Mouse (Mus musculus): Measurements from ENCODE around the gene Zdhhc17. TPM values are rescaled to one million over a fixed set of nuclear protein-coding genes. Genes with fewer than 3 reads are reported as not detected.

The Zdhhc17 gene
- polyA plus RNA-seq, 1 experiment from 2014 or later = 16.8 TPM

GRCm38 (mm10) chr10:110935669-110936068 lies 74.3 kb downstream of the Zdhhc17 start:
- ATAC-seq (no peak), DNase-seq (ENCODE audit: low spot score) (no peak)
- Histone ChIP-seq H3K27me3 (replicated peaks; ENCODE audit: insufficient read depth, low read length) (no peaks in the 10 kb centered on the region), H3K9ac (replicated peaks; ENCODE audit: low read depth) (no peak overlapping the region), H3K36me3 (ENCODE audit: insufficient read depth, low read length) (no peaks in the 10 kb centered on the region), H3K4me3 (ENCODE audit: low read depth, low read length) (no peak overlapping the region), H3K27ac (ENCODE audit: low read length) (no peak overlapping the region), H3K4me2 (replicated peaks; ENCODE audit: low read depth, low read length) (no peak overlapping the region), H3K4me1 (ENCODE audit: insufficient read depth, low read depth, low read length) (no peaks in the 10 kb centered on the region; the same call in 1 of the 2 replicates), H3K9me3 (ENCODE audit: low read length) (no peaks in the 10 kb centered on the region)
- TF ChIP-seq CTCF (IDR thresholded peaks at IDR 0.05) = peak; percentile 51
- no peak for TF ChIP-seq EP300 (IDR thresholded peaks at IDR 0.05)
- 58% methylated on average over 7 of the region's 7 CpGs for whole genome bisulfite sequencing

DNA sequence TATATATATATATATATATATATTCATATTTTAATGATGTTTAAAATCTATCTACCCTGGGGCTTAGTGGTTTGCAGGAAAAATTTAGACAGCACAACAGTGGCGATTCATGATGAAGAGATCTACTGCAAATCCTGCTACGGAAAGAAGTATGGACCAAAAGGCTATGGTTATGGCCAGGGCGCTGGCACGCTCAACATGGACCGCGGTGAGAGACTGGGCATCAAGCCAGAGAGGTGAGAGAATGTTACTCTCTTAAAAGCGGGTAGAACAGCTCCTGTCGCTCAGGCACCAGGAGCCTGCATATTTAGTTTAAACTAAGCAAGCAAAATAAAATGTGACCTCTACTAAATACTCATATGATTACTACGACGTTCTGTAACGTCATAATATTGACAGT lies 74.9 kb downstream of the Zdhhc17 start:
- H3K4me2 ChIP-seq (replicated peaks; ENCODE audit: low read depth, low read length) = no peak overlapping the region
- H3K36me3 ChIP-seq (ENCODE audit: insufficient read depth, low read length) = no peaks in the 10 kb centered on the region
- H3K9ac ChIP-seq (replicated peaks; ENCODE audit: low read depth) = no peak overlapping the region
- no peaks in the 10 kb centered on the region for H3K9me3 ChIP-seq (ENCODE audit: low read length)
- no peak for TF ChIP-seq EP300 (IDR thresholded peaks at IDR 0.05)
- no peak for TF ChIP-seq CTCF (IDR thresholded peaks at IDR 0.05)
- H3K4me3 ChIP-seq (ENCODE audit: low read depth, low read length) = no peak overlapping the region
- no peak overlapping the region for H3K27ac ChIP-seq (ENCODE audit: low read length)
- ATAC-seq = no peak
- no peaks in the 10 kb centered on the region; the same call in 1 of the 2 replicates for H3K4me1 ChIP-seq (ENCODE audit: insufficient read depth, low read depth, low read length)
- DNase-seq (ENCODE audit: low spot score) = no peak
- 65% methylated on average over 11 of the region's 11 CpGs for WGBS
- H3K27me3 ChIP-seq (replicated peaks; ENCODE audit: insufficient read depth, low read length) = no peaks in the 10 kb centered on the region

GRCm38 (mm10) chr10:110933584-110933983 lies 76.4 kb downstream of the Zdhhc17 start:
- Histone ChIP-seq H3K27ac (ENCODE audit: low read length) (no peak overlapping the region), H3K9ac (replicated peaks; ENCODE audit: low read depth) (no peak overlapping the region), H3K4me2 (replicated peaks; ENCODE audit: low read depth, low read length) (no peak overlapping the region), H3K4me3 (ENCODE audit: low read depth, low read length) (no peak overlapping the region), H3K4me1 (ENCODE audit: insufficient read depth, low read depth, low read length) (no peaks in the 10 kb centered on the region; the same call in 1 of the 2 replicates), H3K9me3 (ENCODE audit: low read length) (no peaks in the 10 kb centered on the region), H3K36me3 (ENCODE audit: insufficient read depth, low read length) (no peaks in the 10 kb centered on the region), H3K27me3 (replicated peaks; ENCODE audit: insufficient read depth, low read length) (no peaks in the 10 kb centered on the region)
- no peak for TF ChIP-seq CTCF (IDR thresholded peaks at IDR 0.05)
- TF ChIP-seq EP300 (IDR thresholded peaks at IDR 0.05) = no peak
- WGBS = 85% methylated on average over 5 of the region's 5 CpGs
- DNase-seq (ENCODE audit: low spot score) = no peak
- ATAC-seq = no peak

DNA sequence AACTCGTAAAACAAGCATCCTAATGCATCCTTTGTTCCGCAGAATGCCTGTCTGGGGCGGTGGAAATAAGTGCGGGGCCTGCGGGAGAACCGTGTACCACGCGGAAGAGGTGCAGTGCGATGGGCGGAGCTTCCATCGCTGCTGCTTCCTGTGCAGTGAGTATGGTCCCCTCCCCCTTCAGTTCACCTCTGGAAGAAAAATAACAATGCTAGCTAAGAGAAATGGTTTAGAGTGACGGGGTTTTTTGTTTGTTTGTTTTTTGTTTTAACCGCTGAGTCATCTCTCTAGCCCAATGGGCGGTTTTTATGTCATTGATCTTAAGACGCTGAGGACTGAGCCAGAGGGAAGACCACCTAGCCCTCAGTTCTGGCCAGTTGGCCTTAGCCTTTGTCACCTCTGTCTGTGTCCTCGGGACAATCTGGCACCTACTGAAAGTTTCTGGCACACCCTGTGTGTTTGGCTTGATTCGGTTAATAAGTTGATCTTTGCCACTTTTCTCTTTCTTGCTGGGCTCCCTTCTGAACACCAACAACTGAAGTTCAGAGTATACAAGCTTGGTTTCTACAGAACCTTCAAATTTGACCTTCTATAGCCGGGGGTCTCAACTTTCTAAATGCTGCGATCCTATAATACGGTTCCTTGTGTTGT lies 77.9 kb downstream of the Zdhhc17 start:
- DNase-seq (ENCODE audit: low spot score) (peak; percentile 46), ATAC-seq (peak; percentile 37; the same call in 1 of the 2 replicates)
- H3K27me3 ChIP-seq (replicated peaks; ENCODE audit: insufficient read depth, low read length) = no peaks in the 10 kb centered on the region
- H3K9ac ChIP-seq (replicated peaks; ENCODE audit: low read depth) = no peak overlapping the region
- no peak for TF ChIP-seq EP300 (IDR thresholded peaks at IDR 0.05)
- TF ChIP-seq CTCF (IDR thresholded peaks at IDR 0.05) = no peak
- H3K9me3 ChIP-seq (ENCODE audit: low read length) = no peaks in the 10 kb centered on the region
- H3K27ac ChIP-seq (ENCODE audit: low read length) = no peak overlapping the region
- 65% methylated on average over 20 of the region's 20 CpGs for WGBS
- H3K4me1 ChIP-seq (ENCODE audit: insufficient read depth, low read depth, low read length) = peaks cover 4% of the 10 kb centered on the region; the same call in 1 of the 2 replicates
- H3K4me3 ChIP-seq (ENCODE audit: low read depth, low read length) = no peak overlapping the region
- 0 out of 2 replicates have a peak overlapping the region, but pooled peaks have one; percentile 4 for H3K4me2 ChIP-seq (replicated peaks; ENCODE audit: low read depth, low read length)
- no peaks in the 10 kb centered on the region for H3K36me3 ChIP-seq (ENCODE audit: insufficient read depth, low read length)

- no peak for TF ChIP-seq CTCF (IDR thresholded peaks at IDR 0.05)
- TF ChIP-seq EP300 (IDR thresholded peaks at IDR 0.05) = no peak
- no peaks in the 10 kb centered on the region for H3K9me3 ChIP-seq (ENCODE audit: low read length)
- H3K36me3 ChIP-seq (ENCODE audit: insufficient read depth, low read length) = no peaks in the 10 kb centered on the region
- H3K27me3 ChIP-seq (replicated peaks; ENCODE audit: insufficient read depth, low read length) = no peaks in the 10 kb centered on the region
- H3K27ac ChIP-seq (ENCODE audit: low read length) = no peak overlapping the region
- DNase-seq (ENCODE audit: low spot score) = no peak
- no peak overlapping the region for H3K9ac ChIP-seq (replicated peaks; ENCODE audit: low read depth)
- peaks cover 4% of the 10 kb centered on the region; the same call in 1 of the 2 replicates for H3K4me1 ChIP-seq (ENCODE audit: insufficient read depth, low read depth, low read length)
- WGBS = 76% methylated on average over 13 of the region's 13 CpGs
- H3K4me3 ChIP-seq (ENCODE audit: low read depth, low read length) = no peak overlapping the region
- ATAC-seq = no peak
- H3K4me2 ChIP-seq (replicated peaks; ENCODE audit: low read depth, low read length) = no peak overlapping the region
These were observed 78.6 kb downstream of the Zdhhc17 start for GRCm38 (mm10) chr10:110931161-110931912.

GRCm38 (mm10) chr10:110929756-110930155 lies 80.2 kb downstream of the Zdhhc17 start:
- H3K27ac ChIP-seq (ENCODE audit: low read length) = no peak overlapping the region
- no peaks in the 10 kb centered on the region for H3K36me3 ChIP-seq (ENCODE audit: insufficient read depth, low read length)
- H3K9me3 ChIP-seq (ENCODE audit: low read length) = no peaks in the 10 kb centered on the region
- no peak for DNase-seq (ENCODE audit: low spot score)
- H3K4me1 ChIP-seq (ENCODE audit: insufficient read depth, low read depth, low read length) = peaks cover 4% of the 10 kb centered on the region; the same call in 1 of the 2 replicates
- H3K4me2 ChIP-seq (replicated peaks; ENCODE audit: low read depth, low read length) = no peak overlapping the region
- H3K9ac ChIP-seq (replicated peaks; ENCODE audit: low read depth) = no peak overlapping the region
- H3K27me3 ChIP-seq (replicated peaks; ENCODE audit: insufficient read depth, low read length) = no peaks in the 10 kb centered on the region
- 62% methylated on average over 4 of the region's 4 CpGs for WGBS
- TF ChIP-seq EP300 (IDR thresholded peaks at IDR 0.05) = no peak
- no peak overlapping the region for H3K4me3 ChIP-seq (ENCODE audit: low read depth, low read length)
- no peak for ATAC-seq

Measured in lung, postnatal 0 days (tissue).